Mouse (Mus musculus): ENCODE measurements around the gene Erc1. TPM values are rescaled to one million over a fixed set of nuclear protein-coding genes. Genes with fewer than 3 reads are reported as not detected.

Erc1 gene
- polyA plus RNA-seq, 1 experiment, result 3.0 TPM

- Histone ChIP-seq H3K36me3 (ENCODE audit: control insufficient read depth, insufficient read depth, low read length) (no peaks in the 10 kb centered on the region), H3K4me3 (ENCODE audit: extremely low read depth, insufficient read depth, insufficient read length) (no peak overlapping the region), H3K27ac (ENCODE audit: insufficient read depth, low read length) (no peak overlapping the region), H3K4me1 (ENCODE audit: control insufficient read depth, insufficient read depth, insufficient read length) (no peaks in the 10 kb centered on the region), H3K27me3 (ENCODE audit: control insufficient read depth, insufficient read depth, low read length) (no peaks in the 10 kb centered on the region)
- TF ChIP-seq CTCF (IDR thresholded peaks at IDR 0.05; ENCODE audit: extremely low read depth, insufficient read depth, insufficient read length, insufficient replicate concordance) (no peak), POLR2A (IDR thresholded peaks at IDR 0.05; ENCODE audit: low read depth, low read length) (no peak)
- no peak for DNase-seq (ENCODE audit: low read depth in 1 of 2, low spot score in 2 of 2)
These were observed 161.5 kb downstream of the Erc1 start for GRCm38 (mm10) chr6:119686470-119686869.

- H3K27me3 ChIP-seq (ENCODE audit: control insufficient read depth, insufficient read depth, low read length), result no peaks in the 10 kb centered on the region
- no peak for DNase-seq (ENCODE audit: low read depth in 1 of 2, low spot score in 2 of 2)
- H3K4me3 ChIP-seq (ENCODE audit: extremely low read depth, insufficient read depth, insufficient read length), result no peak overlapping the region
- H3K4me1 ChIP-seq (ENCODE audit: control insufficient read depth, insufficient read depth, insufficient read length), result no peaks in the 10 kb centered on the region
- H3K36me3 ChIP-seq (ENCODE audit: control insufficient read depth, insufficient read depth, low read length), result no peaks in the 10 kb centered on the region
- no peak for TF ChIP-seq POLR2A (IDR thresholded peaks at IDR 0.05; ENCODE audit: low read depth, low read length)
- no peak overlapping the region for H3K27ac ChIP-seq (ENCODE audit: insufficient read depth, low read length)
- 87% methylated on average over 2 of the region's 2 CpGs for WGBS
These were observed 167.2 kb downstream of the Erc1 start for GRCm38 (mm10) chr6:119680746-119681145.

GRCm38 (mm10) chr6:119674811-119675209, 173.2 kb downstream of the Erc1 start:
- H3K27me3 ChIP-seq (ENCODE audit: control insufficient read depth, insufficient read depth, low read length), result no peaks in the 10 kb centered on the region
- no peaks in the 10 kb centered on the region for H3K36me3 ChIP-seq (ENCODE audit: control insufficient read depth, insufficient read depth, low read length)
- WGBS, result 95% methylated on average over 7 of the region's 7 CpGs
- H3K4me3 ChIP-seq (ENCODE audit: extremely low read depth, insufficient read depth, insufficient read length), result no peak overlapping the region
- TF ChIP-seq CTCF (IDR thresholded peaks at IDR 0.05; ENCODE audit: extremely low read depth, insufficient read depth, insufficient read length, insufficient replicate concordance) (no peak), POLR2A (IDR thresholded peaks at IDR 0.05; ENCODE audit: low read depth, low read length) (no peak)
- no peak for DNase-seq (ENCODE audit: low read depth in 1 of 2, low spot score in 2 of 2)
- no peak overlapping the region for H3K27ac ChIP-seq (ENCODE audit: insufficient read depth, low read length)
- H3K4me1 ChIP-seq (ENCODE audit: control insufficient read depth, insufficient read depth, insufficient read length), result no peaks in the 10 kb centered on the region

GRCm38 (mm10) chr6:119674201-119674810, 173.7 kb downstream of the Erc1 start:
- Histone ChIP-seq H3K27me3 (ENCODE audit: control insufficient read depth, insufficient read depth, low read length) (no peaks in the 10 kb centered on the region), H3K27ac (ENCODE audit: insufficient read depth, low read length) (no peak overlapping the region), H3K36me3 (ENCODE audit: control insufficient read depth, insufficient read depth, low read length) (no peaks in the 10 kb centered on the region), H3K4me1 (ENCODE audit: control insufficient read depth, insufficient read depth, insufficient read length) (no peaks in the 10 kb centered on the region), H3K4me3 (ENCODE audit: extremely low read depth, insufficient read depth, insufficient read length) (no peak overlapping the region)
- DNase-seq (ENCODE audit: low read depth in 1 of 2, low spot score in 2 of 2), result no peak
- TF ChIP-seq POLR2A (IDR thresholded peaks at IDR 0.05; ENCODE audit: low read depth, low read length) (no peak), CTCF (IDR thresholded peaks at IDR 0.05; ENCODE audit: extremely low read depth, insufficient read depth, insufficient read length, insufficient replicate concordance) (no peak)
- 92% methylated on average over 5 of the region's 5 CpGs for WGBS

GRCm38 (mm10) chr6:119669746-119670145, 178.2 kb downstream of the Erc1 start:
- H3K4me1 ChIP-seq (ENCODE audit: control insufficient read depth, insufficient read depth, insufficient read length), result no peaks in the 10 kb centered on the region
- no peak for TF ChIP-seq POLR2A (IDR thresholded peaks at IDR 0.05; ENCODE audit: low read depth, low read length)
- TF ChIP-seq CTCF (IDR thresholded peaks at IDR 0.05; ENCODE audit: extremely low read depth, insufficient read depth, insufficient read length, insufficient replicate concordance), result no peak
- no peak overlapping the region for H3K4me3 ChIP-seq (ENCODE audit: extremely low read depth, insufficient read depth, insufficient read length)
- DNase-seq (ENCODE audit: low read depth in 1 of 2, low spot score in 2 of 2), result no peak
- H3K27ac ChIP-seq (ENCODE audit: insufficient read depth, low read length), result no peak overlapping the region
- WGBS, result 84% methylated on average over 3 of the region's 3 CpGs
- H3K36me3 ChIP-seq (ENCODE audit: control insufficient read depth, insufficient read depth, low read length), result no peaks in the 10 kb centered on the region
- no peaks in the 10 kb centered on the region for H3K27me3 ChIP-seq (ENCODE audit: control insufficient read depth, insufficient read depth, low read length)

GRCm38 (mm10) chr6:119662936-119663335, 185.0 kb downstream of the Erc1 start:
- DNase-seq (ENCODE audit: low read depth in 1 of 2, low spot score in 2 of 2), result no peak
- no peaks in the 10 kb centered on the region for H3K4me1 ChIP-seq (ENCODE audit: control insufficient read depth, insufficient read depth, insufficient read length)
- TF ChIP-seq POLR2A (IDR thresholded peaks at IDR 0.05; ENCODE audit: low read depth, low read length), result no peak
- TF ChIP-seq CTCF (IDR thresholded peaks at IDR 0.05; ENCODE audit: extremely low read depth, insufficient read depth, insufficient read length, insufficient replicate concordance), result no peak
- 73% methylated on average over 2 of the region's 2 CpGs for WGBS
- H3K27me3 ChIP-seq (ENCODE audit: control insufficient read depth, insufficient read depth, low read length), result no peaks in the 10 kb centered on the region
- H3K4me3 ChIP-seq (ENCODE audit: extremely low read depth, insufficient read depth, insufficient read length), result no peak overlapping the region
- H3K36me3 ChIP-seq (ENCODE audit: control insufficient read depth, insufficient read depth, low read length), result no peaks in the 10 kb centered on the region
- H3K27ac ChIP-seq (ENCODE audit: insufficient read depth, low read length), result no peak overlapping the region

GRCm38 (mm10) chr6:119661081-119661493, 186.9 kb downstream of the Erc1 start:
- no peak overlapping the region for H3K27ac ChIP-seq (ENCODE audit: insufficient read depth, low read length)
- 82% methylated on average over 3 of the region's 3 CpGs for WGBS

More at GRCm38 (mm10) chr6:119661081-119661493, 186.9 kb downstream of the Erc1 start:
- Histone ChIP-seq H3K4me3 (ENCODE audit: extremely low read depth, insufficient read depth, insufficient read length) (no peak overlapping the region), H3K36me3 (ENCODE audit: control insufficient read depth, insufficient read depth, low read length) (no peaks in the 10 kb centered on the region), H3K27me3 (ENCODE audit: control insufficient read depth, insufficient read depth, low read length) (no peaks in the 10 kb centered on the region), H3K4me1 (ENCODE audit: control insufficient read depth, insufficient read depth, insufficient read length) (no peaks in the 10 kb centered on the region)
- DNase-seq (ENCODE audit: low read depth in 1 of 2, low spot score in 2 of 2), result no peak
- no peak for TF ChIP-seq POLR2A (IDR thresholded peaks at IDR 0.05; ENCODE audit: low read depth, low read length)

Measured in spleen, adult 2 months (tissue).